Mouse (Mus musculus) cortical plate, adult 2 months (tissue): ENCODE measurements at regions not wholly inside any gene's neighbourhood (a gene's known extent, or its start where the extent isn't known, plus 50 kb on each side); places are given as distances from the start of the nearest gene placed in this dataset.

Experiments used
- H3K27ac ChIP-seq: fragments of 200-500 bp; 2 replicates; pipeline ENCODE4 v1.5.1; 2012; ENCODE audit warnings: low read length, control low read depth, inconsistent platforms; ENCODE audit not compliant: insufficient read depth
- H3K4me1 ChIP-seq: fragments of 200-500 bp; 2 replicates; pipeline ENCODE4 v1.6.1; 2011; ENCODE audit warnings: low read length; ENCODE audit not compliant: control insufficient read depth, insufficient read depth
- H3K4me3 ChIP-seq: fragments of 200-500 bp; 2 replicates; pipeline ENCODE4 v1.5.1; 2011; ENCODE audit warnings: mild to moderate bottlenecking, low read length, control low read depth; ENCODE audit not compliant: insufficient read depth
- CTCF ChIP-seq: fragments of 200-500 bp; IDR thresholded peaks from 2 replicates; pipeline ENCODE4 v1.5.1; 2011; ENCODE audit warnings: mild to moderate bottlenecking, control low read depth, low read length; ENCODE audit not compliant: insufficient read depth; ENCODE audit errors: extremely low read depth
- POLR2A ChIP-seq: fragments of 200-500 bp; IDR thresholded peaks from 2 replicates; pipeline ENCODE4 v1.6.1; 2011; ENCODE audit warnings: mild to moderate bottlenecking, low read length, control low read depth; ENCODE audit not compliant: insufficient read depth; ENCODE audit errors: extremely low read depth

GRCm38 (mm10) chr13:20007561-20007960, 82.8 kb upstream of the Elmo1 start:
- Histone ChIP-seq H3K27ac (no peak overlapping the region), H3K4me3 (no peak overlapping the region), H3K4me1 (no peaks in the 10 kb centered on the region)
- no peak for TF ChIP-seq POLR2A
- TF ChIP-seq CTCF = no peak

GRCm38 (mm10) chr13:19997606-19998005, 92.8 kb upstream of the Elmo1 start:
- no peak overlapping the region for H3K27ac ChIP-seq
- H3K4me3 ChIP-seq = no peak overlapping the region
- no peak for TF ChIP-seq POLR2A
- no peak for TF ChIP-seq CTCF
- no peaks in the 10 kb centered on the region for H3K4me1 ChIP-seq

- H3K4me3 ChIP-seq = no peak overlapping the region
- H3K27ac ChIP-seq = no peak overlapping the region
Measured at GRCm38 (mm10) chr13:19975621-19976020, 114.8 kb upstream of the Elmo1 start.

GRCm38 (mm10) chr13:19966566-19966965, 123.8 kb upstream of the Elmo1 start:
- Histone ChIP-seq H3K4me3 (no peak overlapping the region), H3K4me1 (no peaks in the 10 kb centered on the region), H3K27ac (no peak overlapping the region)
- TF ChIP-seq POLR2A (no peak), CTCF (no peak)

More at GRCm38 (mm10) chr13:19975621-19976020, 114.8 kb upstream of the Elmo1 start:
- H3K4me1 ChIP-seq = no peaks in the 10 kb centered on the region
- no peak for TF ChIP-seq POLR2A
- TF ChIP-seq CTCF = no peak

- no peak overlapping the region for H3K27ac ChIP-seq
- H3K4me3 ChIP-seq = no peak overlapping the region
- H3K4me1 ChIP-seq = no peaks in the 10 kb centered on the region
- TF ChIP-seq CTCF = no peak
- no peak for TF ChIP-seq POLR2A
Measured at GRCm38 (mm10) chr13:19963031-19963430, 127.4 kb upstream of the Elmo1 start.

- Histone ChIP-seq H3K4me3 (no peak overlapping the region), H3K4me1 (no peaks in the 10 kb centered on the region), H3K27ac (no peak overlapping the region)
- no peak for TF ChIP-seq POLR2A
- no peak for TF ChIP-seq CTCF
Measured at GRCm38 (mm10) chr13:19928761-19929160, 104.7 kb upstream of the Gpr141 start.

- Histone ChIP-seq H3K4me1 (no peaks in the 10 kb centered on the region), H3K27ac (no peak overlapping the region), H3K4me3 (no peak overlapping the region)
- TF ChIP-seq POLR2A (no peak), CTCF (no peak)
Measured at GRCm38 (mm10) chr13:19927807-19928206, 103.8 kb upstream of the Gpr141 start.

GRCm38 (mm10) chr13:19921084-19921827, 97.2 kb upstream of the Gpr141 start:
- TF ChIP-seq CTCF = no peak
- no peak for TF ChIP-seq POLR2A
- no peak overlapping the region for H3K27ac ChIP-seq
- H3K4me3 ChIP-seq = no peak overlapping the region

GRCm38 (mm10) chr13:19911860-19912584, 88.0 kb upstream of the Gpr141 start:
- H3K4me1 ChIP-seq = no peaks in the 10 kb centered on the region
- H3K4me3 ChIP-seq = no peak overlapping the region
- H3K27ac ChIP-seq = no peak overlapping the region

More at GRCm38 (mm10) chr13:19921084-19921827, 97.2 kb upstream of the Gpr141 start:
- H3K4me1 ChIP-seq = no peaks in the 10 kb centered on the region

GRCm38 (mm10) chr13:19902786-19903185, 78.7 kb upstream of the Gpr141 start:
- H3K27ac ChIP-seq = no peak overlapping the region
- TF ChIP-seq POLR2A = no peak
- TF ChIP-seq CTCF = no peak
- no peak overlapping the region for H3K4me3 ChIP-seq
- H3K4me1 ChIP-seq = no peaks in the 10 kb centered on the region

More at GRCm38 (mm10) chr13:19911860-19912584, 88.0 kb upstream of the Gpr141 start:
- TF ChIP-seq POLR2A (no peak), CTCF (no peak)
